Mouse (Mus musculus) kidney, adult 9 months (tissue): ENCODE measurements around the gene Magi2.
"Not testable (repeated sequence)": the region's sequence is repeated elsewhere in the genome, so short reads cannot be mapped to it uniquely, and the experiment has no call there.

Source experiments
- DNase-seq: peaks from one replicate; pipeline ENCODE4 v3.0.0; 2022

The Magi2 gene

GRCm38 (mm10) chr5:20257419-20257818 lies 1030.6 kb downstream of the Magi2 start:
- no peak for DNase-seq

- no peak for DNase-seq
These were observed 1032.9 kb downstream of the Magi2 start for GRCm38 (mm10) chr5:20259719-20260118.

- not testable (repeated sequence) for DNase-seq
These were observed 1045.8 kb downstream of the Magi2 start for GRCm38 (mm10) chr5:20272680-20273079.

- DNase-seq = no peak
These were observed 1048.8 kb downstream of the Magi2 start for GRCm38 (mm10) chr5:20275632-20276031.

- DNase-seq = no peak
These were observed 1058.4 kb downstream of the Magi2 start for GRCm38 (mm10) chr5:20285080-20285840.

GRCm38 (mm10) chr5:20294521-20294920 lies 1067.7 kb downstream of the Magi2 start:
- peak; percentile 43 for DNase-seq

GRCm38 (mm10) chr5:20299816-20300215 lies 1073.0 kb downstream of the Magi2 start:
- no peak for DNase-seq

GRCm38 (mm10) chr5:20303056-20303965 lies 1076.5 kb downstream of the Magi2 start:
- DNase-seq = no peak

GRCm38 (mm10) chr5:20320970-20321369 lies 1094.1 kb downstream of the Magi2 start:
- DNase-seq = peak; percentile 67

GRCm38 (mm10) chr5:20325290-20325689 lies 1098.5 kb downstream of the Magi2 start:
- no peak for DNase-seq

- DNase-seq = no peak
These were observed 1102.1 kb downstream of the Magi2 start for GRCm38 (mm10) chr5:20328901-20329300.

- DNase-seq = no peak
These were observed 1103.2 kb downstream of the Magi2 start for GRCm38 (mm10) chr5:20330025-20330424.

- no peak for DNase-seq
These were observed 1105.7 kb downstream of the Magi2 start for GRCm38 (mm10) chr5:20332574-20332973.

GRCm38 (mm10) chr5:20334549-20334948 lies 1107.7 kb downstream of the Magi2 start:
- no peak for DNase-seq

- DNase-seq = no peak
These were observed 1126.1 kb downstream of the Magi2 start for GRCm38 (mm10) chr5:20352941-20353340.

- DNase-seq = no peak
These were observed 1131.6 kb downstream of the Magi2 start for GRCm38 (mm10) chr5:20358437-20358836.

GRCm38 (mm10) chr5:20359021-20359420 lies 1132.2 kb downstream of the Magi2 start:
- DNase-seq = no peak

- no peak for DNase-seq
These were observed 1135.3 kb downstream of the Magi2 start for GRCm38 (mm10) chr5:20362154-20362553.

GRCm38 (mm10) chr5:20363216-20363615 lies 1136.4 kb downstream of the Magi2 start:
- no peak for DNase-seq

GRCm38 (mm10) chr5:20373586-20373985 lies 1146.8 kb downstream of the Magi2 start:
- no peak for DNase-seq

GRCm38 (mm10) chr5:20378071-20378800 lies 1151.4 kb downstream of the Magi2 start:
- no peak for DNase-seq

- DNase-seq = no peak
These were observed 1177.7 kb downstream of the Magi2 start for GRCm38 (mm10) chr5:20404533-20404932.

GRCm38 (mm10) chr5:20406626-20407025 lies 1179.8 kb downstream of the Magi2 start:
- peak; percentile 3 for DNase-seq
